Comparison of ENCODE assay signal across 19 mouse cellular contexts in genomic region chr1:93837335-93837734, GRCm38 (mm10). TPM values are rescaled to one million over a fixed set of nuclear protein-coding genes. Genes with fewer than 3 reads are reported as not detected.
"Had no signal": no experiment of that assay in that cellular context is flagged by ENCODE, and none has a peak within 500 bp of the region (broad histone marks: within the 10 kb centered on the region; RNA-seq: fewer than 3 reads in every experiment).

No protein-coding gene starts in this region.

- DNase-seq: kidney, adult 18-20 months; kidney, postnatal 10 days; kidney, postnatal 36 days; layer of hippocampus, postnatal 36 days; liver; lung, adult 2 months; thymus, adult 18-20 months; thymus, postnatal 36 days had no signal

- H3K4me2 ChIP-seq: limb, embryonic 13.5 days; liver, embryonic 12.5 days; liver, embryonic 15.5 days; midbrain, embryonic 13.5 days had no signal

- H3K4me3 ChIP-seq: limb, embryonic 10.5 days; limb, embryonic 13.5 days; liver, embryonic 12.5 days; liver, embryonic 15.5 days; megakaryocyte, embryonic 14.5 days; midbrain, embryonic 10.5 days; midbrain, embryonic 13.5 days had no signal

- H3K27ac ChIP-seq: limb, embryonic 10.5 days; limb, embryonic 13.5 days; liver, embryonic 12.5 days; liver, embryonic 15.5 days; midbrain, embryonic 10.5 days; midbrain, embryonic 13.5 days had no signal

- H3K4me1 ChIP-seq: limb, embryonic 10.5 days; limb, embryonic 13.5 days; liver, embryonic 12.5 days; liver, embryonic 15.5 days; midbrain, embryonic 10.5 days; midbrain, embryonic 13.5 days had no signal

- H3K27me3 ChIP-seq: limb, embryonic 13.5 days; liver, embryonic 12.5 days; liver, embryonic 15.5 days; megakaryocyte, embryonic 14.5 days; midbrain, embryonic 13.5 days had no signal

- ATAC-seq: liver, embryonic 12.5 days; midbrain, embryonic 13.5 days had no signal

- H3K9ac ChIP-seq: limb, embryonic 13.5 days; liver, embryonic 12.5 days; liver, embryonic 15.5 days; midbrain, embryonic 13.5 days had no signal

- H3K9me3 ChIP-seq: limb, embryonic 10.5 days; limb, embryonic 13.5 days; liver, embryonic 12.5 days; liver, embryonic 15.5 days; megakaryocyte, embryonic 14.5 days; midbrain, embryonic 10.5 days; midbrain, embryonic 13.5 days had no signal

RNA-seq across cellular contexts. Expression of gene Gal3st2, which starts 23.8 kb away (rescaled TPM):
- total RNA-seq: midbrain, postnatal 0 days had no signal
- polyA plus RNA-seq: kidney, embryonic 14.5 days; limb, embryonic 10.5 days; limb, embryonic 13.5 days; liver, embryonic 12.5 days; liver, embryonic 15.5 days; midbrain, embryonic 10.5 days; midbrain, embryonic 13.5 days; midbrain, postnatal 0 days; neural tube, embryonic 11.5 days; neural tube, embryonic 14.5 days had no signal
